Mouse (Mus musculus): ENCODE measurements at regions not wholly inside any gene's neighbourhood (a gene's known extent, or its start where the extent isn't known, plus 50 kb on each side); places are given as distances from the start of the nearest gene placed in this dataset.

- WGBS, result 86% methylated on average over 2 of the region's 2 CpGs
- Histone ChIP-seq H3K36me3 (no peaks in the 10 kb centered on the region), H3K27me3 (no peaks in the 10 kb centered on the region), H3K4me2 (no peak overlapping the region), H3K4me3 (no peak overlapping the region), H3K9me3 (no peaks in the 10 kb centered on the region), H3K9ac (no peak overlapping the region), H3K4me1 (replicated peaks) (no peaks in the 10 kb centered on the region), H3K27ac (replicated peaks) (no peak overlapping the region)
- no peak for ATAC-seq (ENCODE audit: low FRiP score, low read depth)
Observed at GRCm38 (mm10) chr1:57032407-57032806, 54.0 kb upstream of the Satb2 start.

DNA sequence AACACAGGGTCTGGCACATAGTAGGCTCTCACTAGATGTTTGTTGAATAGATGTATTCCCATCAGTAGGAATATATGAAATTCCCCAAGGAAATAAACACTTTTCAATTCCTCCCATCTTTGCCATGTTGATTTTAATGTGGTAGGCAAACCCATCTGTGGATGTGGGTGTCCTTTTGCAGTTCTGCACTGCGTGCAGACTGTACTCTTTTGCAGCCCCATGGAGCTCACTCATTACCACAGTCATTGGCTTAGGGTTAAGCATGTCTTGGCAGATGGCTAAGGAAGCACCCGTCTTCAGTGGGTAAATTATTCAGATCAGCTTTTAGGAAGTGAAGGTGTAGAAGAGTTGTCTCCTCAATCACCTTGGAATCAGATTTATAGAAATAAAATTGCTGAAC is 54.8 kb upstream of the Satb2 start:
- ATAC-seq (ENCODE audit: low FRiP score, low read depth), result no peak
- Histone ChIP-seq H3K9ac (no peak overlapping the region), H3K36me3 (no peaks in the 10 kb centered on the region), H3K4me1 (replicated peaks) (no peaks in the 10 kb centered on the region), H3K9me3 (no peaks in the 10 kb centered on the region), H3K27ac (replicated peaks) (no peak overlapping the region), H3K27me3 (no peaks in the 10 kb centered on the region), H3K4me2 (no peak overlapping the region), H3K4me3 (no peak overlapping the region)
- WGBS, result 88% methylated on average over 2 of the region's 2 CpGs

DNA sequence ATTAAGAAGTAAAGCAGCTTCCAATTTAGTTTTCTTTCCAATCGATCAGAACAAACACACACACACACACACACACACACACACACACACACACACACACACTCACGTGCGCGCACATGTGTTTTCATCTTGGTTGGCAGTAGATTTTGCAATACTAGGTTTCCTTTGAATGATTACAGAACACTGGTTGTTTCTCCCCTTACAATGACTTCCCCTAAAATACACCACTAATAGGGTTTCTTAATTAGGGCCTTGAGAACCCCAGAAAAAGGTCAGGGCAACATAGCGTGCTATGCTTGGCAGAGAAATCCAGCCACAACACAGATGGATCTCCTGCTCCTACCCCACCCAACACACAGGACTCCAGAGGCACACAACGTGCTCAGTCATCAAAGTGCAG is 56.0 kb upstream of the Satb2 start:
- no peaks in the 10 kb centered on the region for H3K27me3 ChIP-seq
- no peak overlapping the region for H3K27ac ChIP-seq (replicated peaks)
- H3K9ac ChIP-seq, result no peak overlapping the region
- no peaks in the 10 kb centered on the region for H3K36me3 ChIP-seq
- 82% methylated on average over 6 of the region's 6 CpGs for WGBS
- H3K4me1 ChIP-seq (replicated peaks), result no peaks in the 10 kb centered on the region
- no peak overlapping the region for H3K4me3 ChIP-seq
- H3K4me2 ChIP-seq, result no peak overlapping the region
- no peaks in the 10 kb centered on the region for H3K9me3 ChIP-seq
- no peak for ATAC-seq (ENCODE audit: low FRiP score, low read depth)

DNA sequence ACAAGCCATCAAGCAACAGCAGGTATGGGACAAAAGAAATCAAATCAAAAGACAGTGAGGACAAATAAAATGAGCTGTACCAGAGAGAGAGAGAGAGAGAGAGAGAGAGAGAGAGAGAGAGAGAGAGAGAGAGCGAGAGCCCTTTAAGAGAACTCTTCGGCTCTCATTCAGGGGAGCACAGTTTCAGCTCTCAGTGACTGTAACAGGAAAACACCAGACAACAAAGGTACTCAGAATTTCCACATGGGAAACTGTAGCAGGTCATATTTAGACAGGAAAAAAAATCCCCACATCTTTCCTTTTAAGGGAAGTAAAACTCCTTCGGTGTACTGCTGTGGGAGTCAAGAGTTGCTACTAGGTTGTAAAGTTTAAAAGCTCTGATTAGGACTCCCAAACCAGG is 57.9 kb upstream of the Satb2 start:
- no peak overlapping the region for H3K27ac ChIP-seq (replicated peaks)
- H3K27me3 ChIP-seq, result no peaks in the 10 kb centered on the region
- WGBS, result 92% methylated on average over 3 of the region's 3 CpGs
- no peak overlapping the region for H3K4me3 ChIP-seq
- no peak overlapping the region for H3K4me2 ChIP-seq
- no peaks in the 10 kb centered on the region for H3K36me3 ChIP-seq
- ATAC-seq (ENCODE audit: low FRiP score, low read depth), result no peak
- no peaks in the 10 kb centered on the region for H3K4me1 ChIP-seq (replicated peaks)
- no peak overlapping the region for H3K9ac ChIP-seq
- no peaks in the 10 kb centered on the region for H3K9me3 ChIP-seq

DNA sequence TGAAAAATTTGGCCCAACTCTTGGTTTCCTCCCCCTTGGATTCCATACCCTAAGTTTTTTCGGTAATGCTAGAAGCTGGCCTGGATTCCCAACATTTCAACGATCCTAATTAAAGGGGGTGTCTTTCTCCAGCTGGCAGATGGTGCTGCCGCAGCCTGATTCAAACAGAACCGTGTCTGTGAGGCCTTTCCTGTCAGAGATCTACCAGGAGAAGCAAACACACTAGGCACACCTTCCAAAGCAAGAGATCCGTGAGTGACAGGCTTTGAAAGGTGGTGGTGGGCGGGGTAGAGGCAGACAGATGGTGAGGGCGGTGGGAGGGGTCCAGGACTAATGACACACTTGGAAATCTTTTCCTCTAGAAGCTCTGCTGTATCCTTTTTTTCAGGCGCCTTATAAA is 61.8 kb upstream of the Satb2 start:
- H3K4me1 ChIP-seq (replicated peaks), result no peaks in the 10 kb centered on the region
- 53% methylated on average over 8 of the region's 8 CpGs for WGBS
- H3K27ac ChIP-seq (replicated peaks), result no peak overlapping the region
- no peak for ATAC-seq (ENCODE audit: low FRiP score, low read depth)
- no peak overlapping the region for H3K9ac ChIP-seq
- no peak overlapping the region for H3K4me3 ChIP-seq
- H3K4me2 ChIP-seq, result no peak overlapping the region
- H3K9me3 ChIP-seq, result no peaks in the 10 kb centered on the region
- no peaks in the 10 kb centered on the region for H3K36me3 ChIP-seq
- H3K27me3 ChIP-seq, result no peaks in the 10 kb centered on the region

- Histone ChIP-seq H3K4me2 (no peak overlapping the region), H3K36me3 (no peaks in the 10 kb centered on the region), H3K27me3 (no peaks in the 10 kb centered on the region), H3K9me3 (no peaks in the 10 kb centered on the region), H3K4me1 (replicated peaks) (no peaks in the 10 kb centered on the region), H3K4me3 (no peak overlapping the region), H3K9ac (no peak overlapping the region), H3K27ac (replicated peaks) (no peak overlapping the region)
- no peak for ATAC-seq (ENCODE audit: low FRiP score, low read depth)
Observed at GRCm38 (mm10) chr1:57041578-57041977, 63.1 kb upstream of the Satb2 start.

- no peak overlapping the region for H3K4me3 ChIP-seq
- 77% methylated on average over 4 of the region's 4 CpGs for WGBS
- H3K4me1 ChIP-seq (replicated peaks), result no peaks in the 10 kb centered on the region
- H3K9me3 ChIP-seq, result no peaks in the 10 kb centered on the region
- H3K27me3 ChIP-seq, result peaks cover 5% of the 10 kb centered on the region; the same call in 1 of the 2 replicates
- H3K36me3 ChIP-seq, result no peaks in the 10 kb centered on the region
- no peak overlapping the region for H3K27ac ChIP-seq (replicated peaks)
- no peak overlapping the region for H3K4me2 ChIP-seq
- no peak overlapping the region for H3K9ac ChIP-seq
- no peak for ATAC-seq (ENCODE audit: low FRiP score, low read depth)
Observed at GRCm38 (mm10) chr1:57053836-57054235, 75.4 kb upstream of the Satb2 start.

DNA sequence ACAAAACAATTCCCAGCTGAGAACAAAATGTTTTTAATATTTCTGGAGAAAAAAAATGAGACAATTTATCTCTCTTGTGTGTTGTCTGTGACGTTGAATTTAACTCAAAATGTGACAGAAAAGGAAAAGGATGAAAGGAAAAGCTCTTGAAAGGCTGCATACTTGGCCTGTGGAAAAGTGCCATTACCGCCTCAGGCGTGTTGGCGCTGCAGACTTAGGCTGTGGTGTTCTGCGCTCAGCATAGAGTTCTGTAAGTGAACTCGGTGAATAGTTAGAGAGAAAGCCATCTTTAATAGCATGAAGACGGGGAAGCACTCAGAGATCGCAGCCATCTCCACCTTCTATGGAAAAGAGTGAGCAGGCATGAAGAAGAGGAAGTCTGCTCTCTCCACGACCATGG is 77.5 kb upstream of the Satb2 start:
- Histone ChIP-seq H3K27ac (replicated peaks) (no peak overlapping the region), H3K36me3 (no peaks in the 10 kb centered on the region), H3K4me3 (no peak overlapping the region), H3K27me3 (peaks cover 5% of the 10 kb centered on the region; the same call in 1 of the 2 replicates), H3K4me2 (no peak overlapping the region), H3K9ac (no peak overlapping the region), H3K9me3 (no peaks in the 10 kb centered on the region), H3K4me1 (replicated peaks) (no peaks in the 10 kb centered on the region)
- WGBS, result 90% methylated on average over 9 of the region's 9 CpGs
- ATAC-seq (ENCODE audit: low FRiP score, low read depth), result no peak

DNA sequence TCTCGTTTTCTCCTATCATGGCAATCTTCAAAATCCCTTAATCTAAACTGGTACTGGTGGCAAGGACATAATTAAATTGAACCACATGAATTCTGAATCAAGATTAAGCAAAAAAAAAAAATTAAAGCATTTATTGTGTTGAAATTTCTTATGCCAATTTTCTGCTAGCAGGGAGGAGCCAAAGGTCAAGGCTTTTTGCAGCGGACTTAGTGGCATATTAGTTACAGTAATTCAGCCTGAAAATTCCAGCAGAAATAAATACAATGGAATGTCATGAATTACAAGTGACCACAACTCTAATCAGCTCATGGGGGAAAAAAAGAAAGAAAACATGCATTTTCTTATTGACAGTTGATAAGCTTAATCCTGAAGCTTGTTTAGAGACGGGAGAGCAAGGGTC is 80.8 kb upstream of the Satb2 start:
- no peak for ATAC-seq (ENCODE audit: low FRiP score, low read depth)
- H3K9ac ChIP-seq, result no peak overlapping the region
- H3K27ac ChIP-seq (replicated peaks), result no peak overlapping the region
- no peak overlapping the region for H3K4me3 ChIP-seq
- H3K9me3 ChIP-seq, result no peaks in the 10 kb centered on the region
- WGBS, result 48% methylated on average over 3 of the region's 3 CpGs
- H3K27me3 ChIP-seq, result peaks cover 5% of the 10 kb centered on the region; the same call in 1 of the 2 replicates
- H3K4me1 ChIP-seq (replicated peaks), result no peaks in the 10 kb centered on the region
- no peaks in the 10 kb centered on the region for H3K36me3 ChIP-seq
- H3K4me2 ChIP-seq, result no peak overlapping the region

GRCm38 (mm10) chr1:57075221-57075620 is 96.8 kb upstream of the Satb2 start:
- no peak overlapping the region for H3K4me3 ChIP-seq
- H3K4me2 ChIP-seq, result no peak overlapping the region
- ATAC-seq (ENCODE audit: low FRiP score, low read depth), result no peak
- 77% methylated on average over 3 of the region's 3 CpGs for WGBS
- no peaks in the 10 kb centered on the region for H3K9me3 ChIP-seq
- H3K27ac ChIP-seq (replicated peaks), result no peak overlapping the region
- no peaks in the 10 kb centered on the region for H3K36me3 ChIP-seq
- no peaks in the 10 kb centered on the region for H3K27me3 ChIP-seq
- H3K9ac ChIP-seq, result no peak overlapping the region
- no peaks in the 10 kb centered on the region for H3K4me1 ChIP-seq (replicated peaks)

DNA sequence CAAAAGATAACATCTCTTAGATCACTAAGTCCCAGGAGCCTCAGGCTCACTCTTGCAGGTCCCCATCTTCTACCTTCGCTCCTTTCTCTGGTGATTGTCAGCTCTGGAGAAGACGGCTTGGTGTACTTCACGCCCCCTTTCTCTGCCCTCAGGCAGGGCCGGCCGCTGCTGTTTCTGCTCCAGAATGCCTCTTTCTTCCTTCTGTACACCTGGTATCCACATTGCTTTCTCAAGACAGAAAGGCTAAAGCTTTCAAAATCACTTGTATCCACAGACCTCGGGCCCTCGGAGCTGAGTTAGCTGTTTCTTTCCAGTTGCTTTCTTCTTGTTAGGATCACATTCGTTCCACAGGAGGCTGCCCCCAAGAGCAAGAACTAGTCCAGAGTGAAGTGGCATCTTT is 98.2 kb upstream of the Satb2 start:
- Histone ChIP-seq H3K27ac (replicated peaks) (no peak overlapping the region), H3K4me3 (no peak overlapping the region), H3K36me3 (no peaks in the 10 kb centered on the region), H3K4me2 (no peak overlapping the region), H3K27me3 (no peaks in the 10 kb centered on the region), H3K9me3 (no peaks in the 10 kb centered on the region), H3K4me1 (replicated peaks) (no peaks in the 10 kb centered on the region), H3K9ac (no peak overlapping the region)
- 72% methylated on average over 8 of the region's 8 CpGs for WGBS
- ATAC-seq (ENCODE audit: low FRiP score, low read depth), result no peak

GRCm38 (mm10) chr1:57080306-57080705 is 101.9 kb upstream of the Satb2 start:
- no peaks in the 10 kb centered on the region for H3K36me3 ChIP-seq
- no peak overlapping the region for H3K9ac ChIP-seq
- no peak for ATAC-seq (ENCODE audit: low FRiP score, low read depth)
- no peaks in the 10 kb centered on the region for H3K9me3 ChIP-seq
- H3K4me1 ChIP-seq (replicated peaks), result peaks cover 5% of the 10 kb centered on the region; the same call in 1 of the 2 replicates
- H3K4me3 ChIP-seq, result no peak overlapping the region
- 67% methylated on average over 4 of the region's 4 CpGs for WGBS
- H3K4me2 ChIP-seq, result no peak overlapping the region
- H3K27me3 ChIP-seq, result no peaks in the 10 kb centered on the region
- H3K27ac ChIP-seq (replicated peaks), result no peak overlapping the region

DNA sequence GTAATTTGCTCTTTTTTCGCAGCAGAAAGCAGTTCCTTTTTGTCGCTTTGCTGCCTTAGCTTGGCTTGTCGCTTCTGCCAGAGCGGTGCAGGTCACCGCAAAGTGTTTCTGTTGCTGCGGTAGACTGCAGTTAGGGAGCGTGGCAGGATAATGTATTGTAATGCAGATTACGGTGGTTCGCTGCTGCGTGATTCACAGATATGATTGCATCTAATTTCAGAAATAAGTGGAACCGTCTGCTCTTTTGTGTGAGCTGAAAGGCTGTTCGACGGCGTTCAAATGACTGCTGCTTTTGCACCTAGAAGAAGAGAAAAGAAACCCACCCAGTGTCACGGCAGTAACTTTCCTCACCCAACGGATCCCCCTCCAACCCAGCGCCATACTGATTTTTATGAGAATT is 104.7 kb upstream of the Satb2 start:
- 18% methylated on average over 17 of the region's 17 CpGs for WGBS
- Histone ChIP-seq H3K36me3 (no peaks in the 10 kb centered on the region), H3K27ac (replicated peaks) (no peak overlapping the region), H3K4me1 (replicated peaks) (peaks cover 5% of the 10 kb centered on the region; the same call in 1 of the 2 replicates), H3K27me3 (0 out of 2 replicates have a peak, but pooled peaks cover 3% of the 10 kb centered on the region), H3K9ac (no peak overlapping the region), H3K4me2 (peak overlapping the region; percentile 41), H3K4me3 (peak overlapping the region; percentile 16), H3K9me3 (no peaks in the 10 kb centered on the region)
- peak; percentile 75 for ATAC-seq (ENCODE audit: low FRiP score, low read depth)
